Mouse (Mus musculus) lung, adult 2 months (tissue): ENCODE data around the gene Igfbp5.

Experiments
- CTCF ChIP-seq: fragments of 200-500 bp; IDR thresholded peaks from 2 replicates; pipeline ENCODE4 v1.5.1; 2011; ENCODE audit warnings: mild to moderate bottlenecking, low read length, control low read depth; ENCODE audit not compliant: insufficient read depth
- POLR2A ChIP-seq: fragments of 200-500 bp; IDR thresholded peaks from 2 replicates; pipeline ENCODE4 v1.6.1; 2011; ENCODE audit warnings: low read depth, mild to moderate bottlenecking, control low read depth, low read length, borderline replicate concordance; ENCODE audit errors: extremely low read depth

GRCm38 (mm10) chr1:72824707-72825101 is 50.0 kb downstream of the Igfbp5 start:
- TF ChIP-seq CTCF (no peak), POLR2A (no peak)
